Mouse (Mus musculus) heart, adult 2 months (tissue): ENCODE measurements around the gene Nadsyn1.

Source experiments
- CTCF ChIP-seq: fragments of 200-600 bp; IDR thresholded peaks from 2 replicates; pipeline ENCODE4 v1.8.1; 2022; ENCODE audit warnings: antibody characterized with exemption, mild to moderate bottlenecking, moderate library complexity
- EP300 ChIP-seq: fragments of 200-500 bp; IDR thresholded peaks from 2 replicates; pipeline ENCODE4 v1.6.1; 2011; ENCODE audit warnings: low read depth, low read length, control low read depth; ENCODE audit not compliant: insufficient read depth
- POLR2A ChIP-seq: fragments of 200-500 bp; IDR thresholded peaks from 2 replicates; pipeline ENCODE4 v1.6.1; 2011; ENCODE audit warnings: mild to moderate bottlenecking, low read depth, low read length, control low read depth; ENCODE audit not compliant: insufficient read depth

DNA sequence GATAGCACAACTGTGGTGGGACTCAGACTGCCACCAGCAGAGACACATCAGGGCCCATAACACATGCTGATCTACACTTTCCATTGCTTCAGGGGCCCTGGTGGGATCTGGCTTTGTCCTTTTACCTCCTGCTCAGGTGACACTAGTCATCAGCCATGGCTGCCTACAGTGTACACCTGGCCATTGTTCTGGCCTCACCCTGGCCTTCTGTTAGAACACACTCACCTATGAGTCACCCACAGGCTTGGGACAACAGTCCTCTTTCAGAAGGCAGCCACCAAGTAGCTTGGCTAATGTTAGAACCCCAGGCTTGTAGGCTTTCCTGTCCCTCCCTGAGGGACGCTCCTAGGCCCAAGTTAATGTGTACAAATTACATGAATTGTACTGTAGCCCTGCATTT lies 21.9 kb downstream of the Nadsyn1 start:
- TF ChIP-seq CTCF (no peak), POLR2A (no peak), EP300 (no peak)
